In genomic region chr3:121890563-121890962, GRCm38 (mm10) we compare ENCODE assay signal across 10 mouse cellular contexts.
DNase-seq lines count a peak whose midpoint lies in the region; ATAC-seq and TF ChIP-seq lines count a peak whose summit lies in the region.
"Had no signal": no experiment of that assay in that cellular context is flagged by ENCODE, and none has a peak within 500 bp of the region (broad histone marks: within the 10 kb centered on the region; RNA-seq: fewer than 3 reads in every experiment).

No protein-coding gene starts in this region.

- DNase-seq in spleen, adult 2 months (ENCODE audit: low read depth in 1 of 2, low spot score in 2 of 2), result no peak
- no peak for DNase-seq in spleen, adult 12 weeks (ENCODE audit: low spot score)
- peak; percentile 36 for DNase-seq in heart, postnatal 0 days (ENCODE audit: low spot score)
- DNase-seq in telencephalon, adult 2 months (ENCODE audit: low read depth, low spot score), result peak; percentile 8
- no peak for DNase-seq in ovary, postnatal 10 days (ENCODE audit: low spot score)
- no peak for DNase-seq in MN1 (ENCODE audit: low spot score)
- no peak for DNase-seq in layer of hippocampus, postnatal 25 days (ENCODE audit: extremely low spot score in 1 of 2, low spot score in 1 of 2)

- H3K27ac ChIP-seq in spleen, adult 2 months (ENCODE audit: insufficient read depth, low read length), result peak overlapping the region; percentile 48; the same call in 1 of the 2 replicates
- peak overlapping the region; percentile 81 for H3K27ac ChIP-seq in heart, postnatal 0 days (ENCODE audit: low read depth)
- no peak overlapping the region for H3K27ac ChIP-seq in liver, embryonic 15.5 days (replicated peaks)
- H3K27ac ChIP-seq: forebrain, embryonic 10.5 days had no signal

- TF ChIP-seq CTCF in spleen, adult 2 months (IDR thresholded peaks at IDR 0.05; ENCODE audit: extremely low read depth, insufficient read depth, insufficient read length, insufficient replicate concordance), result no peak
- TF ChIP-seq CTCF in heart, postnatal 0 days (IDR thresholded peaks at IDR 0.05; ENCODE audit: low read depth), result no peak

- no peak for TF ChIP-seq POLR2A in spleen, adult 2 months (IDR thresholded peaks at IDR 0.05; ENCODE audit: low read depth, low read length)

- ATAC-seq in heart, postnatal 0 days (ENCODE audit: insufficient read depth, low read depth), result no peak
- ATAC-seq in liver, embryonic 15.5 days (ENCODE audit: insufficient read depth), result no peak

- H3K9me3 ChIP-seq in heart, postnatal 0 days (replicated peaks; ENCODE audit: control insufficient read depth, low read length), result no peaks in the 10 kb centered on the region
- H3K9me3 ChIP-seq in liver, embryonic 15.5 days (replicated peaks), result no peaks in the 10 kb centered on the region
- H3K9me3 ChIP-seq: forebrain, embryonic 10.5 days; G1E had no signal

- H3K36me3 ChIP-seq in spleen, adult 2 months (ENCODE audit: control insufficient read depth, insufficient read depth, low read length), result no peaks in the 10 kb centered on the region
- H3K36me3 ChIP-seq in heart, postnatal 0 days (replicated peaks; ENCODE audit: control insufficient read depth, insufficient read depth, low read length), result no peaks in the 10 kb centered on the region
- H3K36me3 ChIP-seq in liver, embryonic 15.5 days (replicated peaks), result no peaks in the 10 kb centered on the region
- H3K36me3 ChIP-seq: forebrain, embryonic 10.5 days; G1E had no signal

- no peaks in the 10 kb centered on the region for H3K27me3 ChIP-seq in spleen, adult 2 months (ENCODE audit: control insufficient read depth, insufficient read depth, low read length)
- H3K27me3 ChIP-seq in heart, postnatal 0 days (ENCODE audit: control insufficient read depth, insufficient read depth, low read length), result no peaks in the 10 kb centered on the region
- no peaks in the 10 kb centered on the region for H3K27me3 ChIP-seq in liver, embryonic 15.5 days

- H3K4me1 ChIP-seq in spleen, adult 2 months (ENCODE audit: control insufficient read depth, insufficient read depth, insufficient read length), result no peaks in the 10 kb centered on the region
- peaks cover 21% of the 10 kb centered on the region for H3K4me1 ChIP-seq in heart, postnatal 0 days (ENCODE audit: control insufficient read depth, insufficient read depth)
- peaks cover 5% of the 10 kb centered on the region for H3K4me1 ChIP-seq in liver, embryonic 15.5 days (replicated peaks)

- WGBS in spleen, adult 2 months, result 5% methylated on average over 5 of the region's 5 CpGs
- WGBS in heart, postnatal 0 days, result 31% methylated on average over 5 of the region's 5 CpGs
- 6% methylated on average over 5 of the region's 5 CpGs for WGBS in liver, embryonic 15.5 days (ENCODE audit: insufficient replicate concordance)

- H3K4me3 ChIP-seq in spleen, adult 2 months (ENCODE audit: extremely low read depth, insufficient read depth, insufficient read length), result no peak overlapping the region
- peak overlapping the region; percentile 12 for H3K4me3 ChIP-seq in heart, postnatal 0 days (ENCODE audit: low read depth, low read length)
- H3K4me3 ChIP-seq in liver, embryonic 15.5 days (replicated peaks), result no peak overlapping the region
- H3K4me3 ChIP-seq: forebrain, embryonic 10.5 days had no signal

- H3K9ac ChIP-seq in heart, postnatal 0 days (replicated peaks; ENCODE audit: low read depth, low read length), result peak overlapping the region; percentile 0; the same call in 1 of the 2 replicates
- no peak overlapping the region for H3K9ac ChIP-seq in liver, embryonic 15.5 days

- TF ChIP-seq EP300 in heart, postnatal 0 days (IDR thresholded peaks at IDR 0.05; ENCODE audit: low read depth), result peak; percentile 58; the same call in 1 of the 2 replicates

- peak overlapping the region; percentile 51 for H3K4me2 ChIP-seq in heart, postnatal 0 days (ENCODE audit: low read depth, low read length)
- H3K4me2 ChIP-seq in liver, embryonic 15.5 days, result 0 out of 2 replicates have a peak overlapping the region, but pooled peaks have one; percentile 25

Comparison
In these comparisons a context has a peak if more than half of its experiments do, and no peak if none do; other contexts are left out.
1. DNase-seq: peak in heart, postnatal 0 days (single experiment) and telencephalon, adult 2 months (single experiment); none in spleen, adult 2 months (0 of 2), spleen, adult 12 weeks (single experiment), ovary, postnatal 10 days (single experiment), MN1 (single experiment) and layer of hippocampus, postnatal 25 days (0 of 2).